ENCODE assay signal across 16 mouse cellular contexts in genomic region chr8:84501181-84501580, GRCm38 (mm10).
DNase-seq lines count a peak whose midpoint lies in the region; TF ChIP-seq lines count a peak whose summit lies in the region.
"Had no signal": no experiment of that assay in that cellular context is flagged by ENCODE, and none has a peak within 500 bp of the region (broad histone marks: within the 10 kb centered on the region; RNA-seq: fewer than 3 reads in every experiment).

No protein-coding gene starts in this region.

- no peaks in the 10 kb centered on the region for H3K79me2 ChIP-seq in heart, adult 2 months (replicated peaks; ENCODE audit: control insufficient read depth, insufficient read depth, low read length)

- no peak for TF ChIP-seq EP300 in heart, adult 2 months (IDR thresholded peaks at IDR 0.05; ENCODE audit: insufficient read depth, low read depth, low read length)

- H3K36me3 ChIP-seq in heart, adult 2 months (ENCODE audit: control insufficient read depth, insufficient read depth, low read length) = no peaks in the 10 kb centered on the region
- H3K36me3 ChIP-seq: embryonic facial prominence, embryonic 13.5 days; heart, embryonic 15.5 days; intestine, embryonic 15.5 days; kidney, embryonic 15.5 days; liver, embryonic 13.5 days had no signal

- H3K4me1 ChIP-seq in heart, adult 2 months (ENCODE audit: control insufficient read depth, insufficient read depth, low read length) = no peaks in the 10 kb centered on the region
- H3K4me1 ChIP-seq in brown adipose tissue, adult 24 weeks (ENCODE audit: control insufficient read depth, insufficient read depth, insufficient read length, low read length) = 0 out of 2 replicates have a peak, but pooled peaks cover 2% of the 10 kb centered on the region
- H3K4me1 ChIP-seq: embryonic facial prominence, embryonic 13.5 days; intestine, embryonic 15.5 days; kidney, embryonic 15.5 days; liver, embryonic 13.5 days had no signal

- H3K9ac ChIP-seq in heart, adult 2 months (ENCODE audit: low read depth, low read length) = no peak overlapping the region
- H3K9ac ChIP-seq: embryonic facial prominence, embryonic 13.5 days; forebrain, postnatal 0 days; heart, embryonic 15.5 days; intestine, embryonic 15.5 days; kidney, embryonic 15.5 days; liver, embryonic 13.5 days had no signal

- 45% methylated on average over 5 of the region's 5 CpGs for WGBS in heart, adult 2 months

- intact Hi-C loops in heart, adult 2 months (cut with DNase I) = no loop called here
- intact Hi-C loops in heart, postnatal 36 days (cut with DNase I) = no loop called here

- H3K4me3 ChIP-seq in heart, adult 2 months = no peak overlapping the region
- H3K4me3 ChIP-seq in brown adipose tissue, adult 24 weeks (ENCODE audit: insufficient read depth, low read depth, low read length) = peak overlapping the region; percentile 60
- H3K4me3 ChIP-seq: embryonic facial prominence, embryonic 13.5 days; heart, embryonic 15.5 days; intestine, embryonic 15.5 days; kidney, embryonic 15.5 days; liver, embryonic 13.5 days had no signal

- TF ChIP-seq CTCF in heart, adult 2 months (IDR thresholded peaks at IDR 0.05) = no peak

- no peaks in the 10 kb centered on the region for H3K27me3 ChIP-seq in heart, adult 2 months (ENCODE audit: control insufficient read depth, insufficient read depth, low read length)
- H3K27me3 ChIP-seq: embryonic facial prominence, embryonic 13.5 days; heart, embryonic 15.5 days; intestine, embryonic 15.5 days; kidney, embryonic 15.5 days; liver, embryonic 13.5 days; Patski had no signal

- no peak for TF ChIP-seq POLR2A in heart, adult 2 months (IDR thresholded peaks at IDR 0.05; ENCODE audit: insufficient read depth, low read depth, low read length)

- DNase-seq in heart, adult 2 months = no peak
- no peak for DNase-seq in heart, postnatal 36 days
- DNase-seq in thymus, postnatal 0 days (ENCODE audit: low spot score) = peak; percentile 2
- no peak for DNase-seq in thymus, postnatal 14 days
- DNase-seq in adipocyte (ENCODE audit: low spot score) = no peak
- DNase-seq in spleen, adult 12 weeks (ENCODE audit: low spot score) = no peak
- DNase-seq: cerebellum, adult 11 months; forebrain, postnatal 0 days; liver, embryonic 13.5 days; right cerebral cortex, postnatal 14 days had no signal

- H3K27ac ChIP-seq in heart, adult 2 months = peak overlapping the region; percentile 48; the same call in 1 of the 2 replicates
- peak overlapping the region; percentile 94 for H3K27ac ChIP-seq in brown adipose tissue, adult 24 weeks (replicated peaks; ENCODE audit: low read depth, low read length)
- H3K27ac ChIP-seq: embryonic facial prominence, embryonic 13.5 days; heart, embryonic 15.5 days; intestine, embryonic 15.5 days; kidney, embryonic 15.5 days; liver, embryonic 13.5 days had no signal
